Comparison of ENCODE assay signal across 8 mouse cellular contexts in genomic region chr12:64902506-64902905, GRCm38 (mm10). TPM values are rescaled to one million over a fixed set of nuclear protein-coding genes. Genes with fewer than 3 reads are reported as not detected.
DNase-seq lines count a peak whose midpoint lies in the region; ATAC-seq and TF ChIP-seq lines count a peak whose summit lies in the region.

No protein-coding gene starts in this region.

- H3K9ac ChIP-seq in liver, adult 2 months (ENCODE audit: low read depth, low read length): no peak overlapping the region
- H3K9ac ChIP-seq in liver, embryonic 11.5 days (ENCODE audit: low read depth, low read length): no peak overlapping the region
- no peak overlapping the region for H3K9ac ChIP-seq in embryonic facial prominence, embryonic 12.5 days
- H3K9ac ChIP-seq in heart, embryonic 16.5 days (ENCODE audit: low read length): no peak overlapping the region
- H3K9ac ChIP-seq in limb, embryonic 15.5 days: no peak overlapping the region

- peak; percentile 5 for DNase-seq in liver, adult 2 months (ENCODE audit: extremely low read depth, low read depth, low spot score)
- no peak for DNase-seq in liver, embryonic 11.5 days (ENCODE audit: low spot score)
- peak; percentile 19 for DNase-seq in ovary, postnatal 36 days (ENCODE audit: low spot score)
- DNase-seq in layer of hippocampus, adult 18-20 months (ENCODE audit: low spot score in 2 of 2): no peak

- no peaks in the 10 kb centered on the region for H3K79me2 ChIP-seq in liver, adult 2 months (ENCODE audit: control insufficient read depth, insufficient read depth, low read length)

- no peak for ATAC-seq in liver, embryonic 11.5 days (replicated peaks; ENCODE audit: low FRiP score)
- peak; percentile 81 for ATAC-seq in embryonic facial prominence, embryonic 12.5 days (ENCODE audit: insufficient number of reproducible peaks, insufficient read depth, low FRiP score, low TSS enrichment)
- peak; percentile 67 for ATAC-seq in heart, embryonic 16.5 days (replicated peaks; ENCODE audit: extremely low read depth, insufficient read depth, low FRiP score)
- peak; percentile 77; the same call in 1 of the 2 replicates for ATAC-seq in limb, embryonic 15.5 days (ENCODE audit: insufficient number of reproducible peaks, low FRiP score, low TSS enrichment, low read depth)
- no peak for ATAC-seq in monocyte, adult 5-6 weeks (replicated peaks; ENCODE audit: insufficient number of reproducible peaks, low FRiP score, low TSS enrichment, poor library complexity, severe bottlenecking)

- H3K27ac ChIP-seq in liver, adult 2 months (replicated peaks; ENCODE audit: insufficient read depth, low read depth, low read length): no peak overlapping the region
- H3K27ac ChIP-seq in liver, embryonic 11.5 days (ENCODE audit: low read depth, low read length): no peak overlapping the region
- peak overlapping the region; percentile 36; the same call in 1 of the 2 replicates for H3K27ac ChIP-seq in embryonic facial prominence, embryonic 12.5 days
- H3K27ac ChIP-seq in heart, embryonic 16.5 days (ENCODE audit: low read length): peak overlapping the region; percentile 31; the same call in 1 of the 2 replicates
- peak overlapping the region; percentile 22; the same call in 1 of the 2 replicates for H3K27ac ChIP-seq in limb, embryonic 15.5 days

- no peak overlapping the region for H3K4me3 ChIP-seq in liver, adult 2 months (ENCODE audit: insufficient read depth, low read depth, low read length)
- H3K4me3 ChIP-seq in liver, embryonic 11.5 days (ENCODE audit: low read depth, low read length): no peak overlapping the region
- H3K4me3 ChIP-seq in embryonic facial prominence, embryonic 12.5 days: no peak overlapping the region
- no peak overlapping the region for H3K4me3 ChIP-seq in heart, embryonic 16.5 days (ENCODE audit: low read length)
- H3K4me3 ChIP-seq in limb, embryonic 15.5 days: no peak overlapping the region

- WGBS in liver, adult 2 months: 64% methylated on average over 8 of the region's 8 CpGs
- 44% methylated on average over 8 of the region's 8 CpGs for WGBS in liver, embryonic 11.5 days
- WGBS in embryonic facial prominence, embryonic 12.5 days: 24% methylated on average over 8 of the region's 8 CpGs
- 32% methylated on average over 8 of the region's 8 CpGs for WGBS in heart, embryonic 16.5 days
- WGBS in limb, embryonic 15.5 days: 7% methylated on average over 8 of the region's 8 CpGs

- no peaks in the 10 kb centered on the region for H3K36me3 ChIP-seq in liver, adult 2 months (ENCODE audit: control insufficient read depth, insufficient read depth, low read length)
- H3K36me3 ChIP-seq in liver, embryonic 11.5 days (ENCODE audit: control insufficient read depth, insufficient read depth, low read length): no peaks in the 10 kb centered on the region
- H3K36me3 ChIP-seq in embryonic facial prominence, embryonic 12.5 days: no peaks in the 10 kb centered on the region
- no peaks in the 10 kb centered on the region for H3K36me3 ChIP-seq in heart, embryonic 16.5 days (ENCODE audit: control insufficient read depth, insufficient read depth)
- no peaks in the 10 kb centered on the region for H3K36me3 ChIP-seq in limb, embryonic 15.5 days

- no peak overlapping the region for H3K4me2 ChIP-seq in liver, embryonic 11.5 days
- H3K4me2 ChIP-seq in embryonic facial prominence, embryonic 12.5 days (replicated peaks): peak overlapping the region; percentile 29
- H3K4me2 ChIP-seq in heart, embryonic 16.5 days (ENCODE audit: low read depth, low read length): no peak overlapping the region; the same call in 1 of the 2 replicates
- H3K4me2 ChIP-seq in limb, embryonic 15.5 days: no peak overlapping the region; the same call in 1 of the 2 replicates

- no peaks in the 10 kb centered on the region; the same call in 1 of the 2 replicates for H3K27me3 ChIP-seq in liver, adult 2 months (ENCODE audit: control insufficient read depth, insufficient read depth, low read length)
- H3K27me3 ChIP-seq in liver, embryonic 11.5 days (replicated peaks; ENCODE audit: control insufficient read depth, insufficient read depth, low read length): no peaks in the 10 kb centered on the region
- H3K27me3 ChIP-seq in embryonic facial prominence, embryonic 12.5 days: no peaks in the 10 kb centered on the region
- no peaks in the 10 kb centered on the region for H3K27me3 ChIP-seq in heart, embryonic 16.5 days (ENCODE audit: control insufficient read depth, insufficient read depth, low read length)
- no peaks in the 10 kb centered on the region for H3K27me3 ChIP-seq in limb, embryonic 15.5 days

- TF ChIP-seq CTCF in liver, adult 2 months (IDR thresholded peaks at IDR 0.05; ENCODE audit: low read depth, low read length): no peak

- no peaks in the 10 kb centered on the region for H3K9me3 ChIP-seq in liver, embryonic 11.5 days (ENCODE audit: control insufficient read depth, low read length)
- no peaks in the 10 kb centered on the region for H3K9me3 ChIP-seq in embryonic facial prominence, embryonic 12.5 days
- no peaks in the 10 kb centered on the region for H3K9me3 ChIP-seq in heart, embryonic 16.5 days (replicated peaks; ENCODE audit: control insufficient read depth, low read length)
- no peaks in the 10 kb centered on the region for H3K9me3 ChIP-seq in limb, embryonic 15.5 days

- no peaks in the 10 kb centered on the region for H3K4me1 ChIP-seq in liver, adult 2 months (ENCODE audit: control insufficient read depth, insufficient read depth, low read length)
- H3K4me1 ChIP-seq in liver, embryonic 11.5 days (replicated peaks; ENCODE audit: control insufficient read depth, insufficient read depth, low read length): no peaks in the 10 kb centered on the region
- peaks cover 17% of the 10 kb centered on the region for H3K4me1 ChIP-seq in embryonic facial prominence, embryonic 12.5 days
- H3K4me1 ChIP-seq in heart, embryonic 16.5 days (ENCODE audit: control insufficient read depth, insufficient read depth, low read length): peaks cover 2% of the 10 kb centered on the region; the same call in 1 of the 2 replicates
- peaks cover 18% of the 10 kb centered on the region; the same call in 1 of the 2 replicates for H3K4me1 ChIP-seq in limb, embryonic 15.5 days

- no peak for TF ChIP-seq POLR2A in liver, adult 2 months (IDR thresholded peaks at IDR 0.05; ENCODE audit: extremely low read depth, insufficient read depth, low read length)

RNA-seq across cellular contexts. Expression of gene Gm527, which starts 15.2 kb away (rescaled TPM):
- total RNA-seq in liver, adult 2 months (2014; rRNA removed): 1.3 and 1.7 TPM in 2 replicates
- polyA plus RNA-seq in liver, adult 2 months (2012; rRNA removed): 0.27 and 0.34 TPM in 2 replicates
- 0.81 and 0.97 TPM in 2 replicates for polyA plus RNA-seq in liver, embryonic 11.5 days (2014; fragmentation: Nextera tagmentation; extraction: Ambion mirVana)
- 4.3 and 4.7 TPM in 2 replicates for polyA plus RNA-seq in embryonic facial prominence, embryonic 12.5 days (2016; fragmentation: Nextera tagmentation; extraction: Ambion mirVana)
- polyA plus RNA-seq in heart, embryonic 16.5 days (2015; fragmentation: Nextera tagmentation; extraction: Ambion mirVana): 2.0 and 2.3 TPM in 2 replicates
- polyA plus RNA-seq in limb, embryonic 15.5 days (2015; fragmentation: Nextera tagmentation; extraction: Ambion mirVana): 2.0 and 3.1 TPM in 2 replicates
- 10 to 100 TPM; 13.8 to 15.1 TPM for total RNA-seq in layer of hippocampus, adult 18-20 months (2021)
- total RNA-seq in monocyte, adult 5-6 weeks (2017): 14.7 to 22.9 TPM (median 20.9 TPM) in 3 replicates

Comparison
In these comparisons a context has a peak if more than half of its experiments do, and no peak if none do; other contexts are left out.
1. DNase-seq: peak in liver, adult 2 months (single experiment) and ovary, postnatal 36 days (single experiment); none in liver, embryonic 11.5 days (single experiment) and layer of hippocampus, adult 18-20 months (0 of 2).
2. H3K27ac ChIP-seq: peak in embryonic facial prominence, embryonic 12.5 days (single experiment), heart, embryonic 16.5 days (single experiment) and limb, embryonic 15.5 days (single experiment); none in liver, adult 2 months (single experiment) and liver, embryonic 11.5 days (single experiment).
3. ATAC-seq: peak in embryonic facial prominence, embryonic 12.5 days (single experiment), heart, embryonic 16.5 days (single experiment) and limb, embryonic 15.5 days (single experiment); none in liver, embryonic 11.5 days (single experiment) and monocyte, adult 5-6 weeks (single experiment).